Mouse (Mus musculus): ENCODE data around the gene Gucd1.

- TF ChIP-seq POLR2A (IDR thresholded peaks at IDR 0.05; ENCODE audit: control insufficient read depth, extremely low read depth, insufficient read depth, low read length, poor library complexity) (no peak), CTCF (IDR thresholded peaks at IDR 0.05; ENCODE audit: borderline replicate concordance, control insufficient read depth, extremely low read depth, insufficient read depth, low read length, poor library complexity) (no peak)
Measured at GRCm38 (mm10) chr10:75514361-75514760, 3.4 kb downstream of the Gucd1 start.
